Mouse (Mus musculus) myocyte (in vitro differentiated cells): ENCODE data around the gene Mast4. TPM values are rescaled to one million over a fixed set of nuclear protein-coding genes. Genes with fewer than 3 reads are reported as not detected.

ENCODE experiments used
- H3K27me3 ChIP-seq: one replicate; pipeline ENCODE4 v1.6.1; 2011; ENCODE audit not compliant: control insufficient read depth, insufficient read depth, insufficient read length
- H3K36me3 ChIP-seq: one replicate; pipeline ENCODE4 v1.6.1; 2011; ENCODE audit not compliant: control insufficient read depth, insufficient read depth
- H3K4me2 ChIP-seq: one replicate; pipeline ENCODE4 v1.6.1; 2011; ENCODE audit warnings: low read depth, control low read depth
- H3K4me3 ChIP-seq: one replicate; pipeline ENCODE4 v1.5.1; 2011; ENCODE audit warnings: mild to moderate bottlenecking, control low read depth, moderate library complexity
- H3K79me2 ChIP-seq: one replicate; pipeline ENCODE4 v1.6.1; 2011; ENCODE audit not compliant: control insufficient read depth, insufficient read depth
- H3ac ChIP-seq: one replicate; pipeline ENCODE4 v1.6.1; 2011; ENCODE audit not compliant: control insufficient read depth, insufficient read length
- CEBPB ChIP-seq: IDR thresholded peaks from 2 replicates; pipeline ENCODE4 v1.6.1; 2011; ENCODE audit warnings: mild to moderate bottlenecking, moderate library complexity; ENCODE audit not compliant: poor library complexity, insufficient read depth, severe bottlenecking
- E2F4 ChIP-seq: IDR thresholded peaks from one replicate; pipeline ENCODE4 v1.6.1; 2011; ENCODE audit warnings: mild to moderate bottlenecking, control low read depth, moderate library complexity; ENCODE audit not compliant: insufficient read depth
- MAX ChIP-seq: IDR thresholded peaks from one replicate; pipeline ENCODE4 v1.6.1; 2011; ENCODE audit warnings: low read depth, mild to moderate bottlenecking, control low read depth
- MYOD1 ChIP-seq, 3 experiments: IDR thresholded peaks; one replicate each; pipeline ENCODE4 v1.6.1; 2011; ENCODE audit warnings: control low read depth in 2 of 3, low read depth in 2 of 3, mild to moderate bottlenecking in 2 of 3, moderate library complexity in 1 of 3; ENCODE audit not compliant: insufficient read length in 2 of 3, control insufficient read depth in 1 of 3
- MYOG ChIP-seq, 3 experiments: IDR thresholded peaks; one replicate each; pipeline ENCODE4 v1.6.1; 2011; ENCODE audit warnings: control low read depth in 2 of 3, low read depth in 2 of 3, mild to moderate bottlenecking in 2 of 3; ENCODE audit not compliant: insufficient read length in 2 of 3, control insufficient read depth in 1 of 3, insufficient read depth in 1 of 3
- POLR2A ChIP-seq: IDR thresholded peaks from one replicate; pipeline ENCODE4 v1.6.1; 2011; ENCODE audit warnings: low read depth, mild to moderate bottlenecking, control low read depth, moderate library complexity; ENCODE audit not compliant: insufficient read length
- POLR2AphosphoS2 ChIP-seq: IDR thresholded peaks from one replicate; pipeline ENCODE4 v1.6.1; 2011; ENCODE audit warnings: low read depth, control low read depth; ENCODE audit not compliant: insufficient read length
- REST ChIP-seq: IDR thresholded peaks from one replicate; pipeline ENCODE4 v1.6.1; 2011; ENCODE audit warnings: mild to moderate bottlenecking, control low read depth, moderate library complexity; ENCODE audit not compliant: insufficient read depth, insufficient read length
- SRF ChIP-seq: IDR thresholded peaks from one replicate; pipeline ENCODE4 v1.6.1; 2011; ENCODE audit warnings: low read depth; ENCODE audit not compliant: control insufficient read depth, insufficient read length
- TCF12 ChIP-seq: IDR thresholded peaks from one replicate; pipeline ENCODE4 v1.6.1; 2011; ENCODE audit warnings: mild to moderate bottlenecking, control low read depth; ENCODE audit not compliant: poor library complexity, insufficient read depth, severe bottlenecking
- TCF3 ChIP-seq: IDR thresholded peaks from one replicate; pipeline ENCODE4 v1.6.1; 2011; ENCODE audit warnings: low read depth, control low read depth; ENCODE audit not compliant: insufficient read length
- USF1 ChIP-seq: IDR thresholded peaks from one replicate; pipeline ENCODE4 v1.6.1; 2011; ENCODE audit warnings: low read depth, mild to moderate bottlenecking, control low read depth, moderate library complexity
- polyA plus RNA-seq: library from polyadenylated mRNA; unstranded; fragments of >200 nt; fragmentation: generic; extraction: Trizol; gene quantifications from one replicate; pipeline ENCODE4 v1.2.1, GENCODE M21; 2012; ENCODE audit warnings: missing spikeins

The Mast4 gene
- polyA plus RNA-seq, 1 experiment, result 15.0 TPM

DNA sequence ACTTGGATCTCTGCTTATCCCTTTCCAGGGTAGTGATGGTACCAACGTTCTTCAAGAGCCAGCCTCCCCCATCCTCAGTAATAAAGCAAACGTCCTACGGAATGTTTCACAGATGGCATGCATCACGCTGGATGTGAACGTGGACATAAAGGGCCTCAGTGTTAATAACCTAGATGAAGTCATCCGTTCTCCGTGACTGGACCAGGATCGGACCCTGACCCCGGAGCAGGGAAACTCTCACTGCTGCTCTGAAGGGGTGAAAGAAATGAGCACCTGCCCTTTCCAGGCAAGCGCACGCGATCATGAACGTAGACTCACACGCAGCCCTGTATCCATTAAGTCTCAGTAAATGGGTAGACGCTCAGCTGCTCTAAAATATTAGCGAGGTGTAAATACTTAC is 6.0 kb downstream of the Mast4 start:
- Histone ChIP-seq H3K4me3 (no peak overlapping the region), H3K4me2 (no peak overlapping the region), H3ac (no peak overlapping the region), H3K79me2 (peaks cover 97% of the 10 kb centered on the region), H3K27me3 (no peaks in the 10 kb centered on the region), H3K36me3 (peaks cover 4% of the 10 kb centered on the region)
- TF ChIP-seq MYOD1 (IDR thresholded peaks at IDR 0.05; ENCODE audit: control insufficient read depth in 1 of 3, insufficient read length in 2 of 3, low read depth in 2 of 3) (no peak), MAX (no peak), POLR2AphosphoS2 (no peak), REST (no peak), POLR2A (no peak), TCF3 (no peak), TCF12 (no peak), MYOG (IDR thresholded peaks at IDR 0.05; ENCODE audit: control insufficient read depth in 1 of 3, insufficient read depth in 1 of 3, insufficient read length in 2 of 3, low read depth in 2 of 3) (no peak), CEBPB (no peak), SRF (no peak), E2F4 (no peak), USF1 (no peak)

GRCm38 (mm10) chr13:103327843-103328242 is 6.5 kb downstream of the Mast4 start:
- no peak for TF ChIP-seq TCF3
- no peak for TF ChIP-seq POLR2A
- TF ChIP-seq MYOG (IDR thresholded peaks at IDR 0.05; ENCODE audit: control insufficient read depth in 1 of 3, insufficient read depth in 1 of 3, insufficient read length in 2 of 3, low read depth in 2 of 3), result no peak
- no peak for TF ChIP-seq SRF
- H3K4me2 ChIP-seq, result no peak overlapping the region
- H3K36me3 ChIP-seq, result peaks cover 4% of the 10 kb centered on the region

GRCm38 (mm10) chr13:103326186-103326585 is 8.1 kb downstream of the Mast4 start:
- Histone ChIP-seq H3K27me3 (no peaks in the 10 kb centered on the region), H3K36me3 (no peaks in the 10 kb centered on the region), H3ac (no peak overlapping the region), H3K4me2 (no peak overlapping the region), H3K4me3 (no peak overlapping the region), H3K79me2 (peaks cover 88% of the 10 kb centered on the region)
- TF ChIP-seq TCF3 (no peak), MAX (no peak), TCF12 (no peak)

More at GRCm38 (mm10) chr13:103327843-103328242, 6.5 kb downstream of the Mast4 start:
- Histone ChIP-seq H3ac (no peak overlapping the region), H3K27me3 (no peaks in the 10 kb centered on the region), H3K79me2 (peaks cover 96% of the 10 kb centered on the region), H3K4me3 (no peak overlapping the region)

DNA sequence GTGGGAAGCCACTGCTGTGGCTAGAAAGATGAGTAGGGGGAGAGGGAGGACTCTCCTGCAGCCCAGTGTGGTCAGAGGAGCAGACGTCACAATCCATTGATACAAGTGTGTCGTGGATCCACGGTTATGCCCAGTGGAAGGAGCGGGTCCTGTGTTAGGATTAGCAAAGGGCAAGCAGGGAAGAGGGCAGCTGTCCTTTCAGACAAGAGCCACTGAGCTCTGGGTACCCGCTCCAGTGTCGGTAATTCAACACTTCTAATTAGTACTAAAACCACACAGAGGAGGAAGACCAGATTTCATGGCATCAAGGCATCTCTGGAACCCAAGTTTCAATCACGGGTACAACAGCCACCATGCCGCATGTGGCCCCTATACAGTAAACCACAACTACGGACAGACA is 14.4 kb downstream of the Mast4 start:
- Histone ChIP-seq H3K36me3 (no peaks in the 10 kb centered on the region), H3ac (no peak overlapping the region), H3K4me3 (no peak overlapping the region), H3K79me2 (peaks cover 59% of the 10 kb centered on the region), H3K4me2 (no peak overlapping the region), H3K27me3 (no peaks in the 10 kb centered on the region)
- peak in 1 of 3 experiments; percentile 49 for TF ChIP-seq MYOG (IDR thresholded peaks at IDR 0.05; ENCODE audit: control insufficient read depth in 1 of 3, insufficient read depth in 1 of 3, insufficient read length in 2 of 3, low read depth in 2 of 3)
- peak in 1 of 3 experiments; percentile 56 for TF ChIP-seq MYOD1 (IDR thresholded peaks at IDR 0.05; ENCODE audit: control insufficient read depth in 1 of 3, insufficient read length in 2 of 3, low read depth in 2 of 3)
- no peak for TF ChIP-seq MAX

DNA sequence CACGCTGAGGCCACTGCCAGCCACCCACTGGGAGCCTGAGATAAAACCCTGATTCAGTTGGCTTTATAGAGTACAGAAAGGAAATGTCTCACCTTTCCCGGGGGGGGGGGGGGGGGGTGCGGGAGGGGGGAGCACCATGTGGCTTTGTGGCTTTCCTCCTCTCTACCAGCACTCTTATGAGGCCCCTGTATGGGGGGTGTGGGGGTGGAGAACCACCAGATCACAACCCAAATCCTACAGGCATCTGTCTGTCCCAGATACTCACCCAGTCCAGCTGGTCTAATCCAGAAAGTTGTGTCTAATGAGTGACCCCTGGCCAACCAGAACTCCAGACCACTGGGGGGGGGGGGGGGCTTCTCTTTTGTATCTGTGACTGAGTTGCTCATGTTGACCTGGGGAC is 15.0 kb downstream of the Mast4 start:
- Histone ChIP-seq H3K4me3 (no peak overlapping the region), H3K4me2 (no peak overlapping the region), H3ac (no peak overlapping the region), H3K36me3 (no peaks in the 10 kb centered on the region), H3K79me2 (peaks cover 54% of the 10 kb centered on the region), H3K27me3 (no peaks in the 10 kb centered on the region)
- TF ChIP-seq MYOD1 (IDR thresholded peaks at IDR 0.05; ENCODE audit: control insufficient read depth in 1 of 3, insufficient read length in 2 of 3, low read depth in 2 of 3), result no peak
- no peak for TF ChIP-seq TCF12

GRCm38 (mm10) chr13:103316777-103317367 is 17.4 kb downstream of the Mast4 start:
- Histone ChIP-seq H3K4me2 (no peak overlapping the region), H3ac (no peak overlapping the region), H3K36me3 (no peaks in the 10 kb centered on the region), H3K4me3 (no peak overlapping the region), H3K27me3 (no peaks in the 10 kb centered on the region), H3K79me2 (peaks cover 48% of the 10 kb centered on the region)
- no peak for TF ChIP-seq E2F4
- TF ChIP-seq REST, result no peak
- no peak for TF ChIP-seq MAX
- TF ChIP-seq USF1, result no peak
- TF ChIP-seq TCF3, result no peak
- TF ChIP-seq MYOD1 (IDR thresholded peaks at IDR 0.05; ENCODE audit: control insufficient read depth in 1 of 3, insufficient read length in 2 of 3, low read depth in 2 of 3), result no peak
- TF ChIP-seq POLR2A, result no peak
- TF ChIP-seq POLR2AphosphoS2, result no peak
- no peak for TF ChIP-seq CEBPB
- no peak for TF ChIP-seq TCF12
- TF ChIP-seq SRF, result no peak
- no peak for TF ChIP-seq MYOG (IDR thresholded peaks at IDR 0.05; ENCODE audit: control insufficient read depth in 1 of 3, insufficient read depth in 1 of 3, insufficient read length in 2 of 3, low read depth in 2 of 3)
